Mouse (Mus musculus) stomach, postnatal 0 days (tissue): ENCODE measurements around the gene Opcml. TPM values are rescaled to one million over a fixed set of nuclear protein-coding genes. Genes with fewer than 3 reads are reported as not detected.

Experiments
- ATAC-seq: fragments of 200-750 bp; cut with Nextera tagmentation; 2 replicates; pipeline ENCODE4 v1.8.0; 2017; ENCODE audit not compliant: low FRiP score, low TSS enrichment
- DNase-seq: peaks from one replicate; pipeline ENCODE4 v3.0.0-alpha.2; 2016; ENCODE audit warnings: low spot score
- H3K27ac ChIP-seq: fragments of 300-500 bp; sonication (generic); replicated peaks from 2 replicates; pipeline ENCODE4 v1.5.1; 2014; ENCODE audit warnings: mild to moderate bottlenecking, control low read depth
- H3K27me3 ChIP-seq: fragments of 300-500 bp; sonication (generic); 2 replicates; pipeline ENCODE4 v1.6.1; 2014; ENCODE audit warnings: low read length; ENCODE audit not compliant: control insufficient read depth, insufficient read depth
- H3K36me3 ChIP-seq: fragments of 300-500 bp; sonication (generic); 2 replicates; pipeline ENCODE4 v1.6.1; 2014; ENCODE audit warnings: low read length, mixed read lengths; ENCODE audit not compliant: control insufficient read depth, insufficient read depth
- H3K4me1 ChIP-seq: fragments of 300-500 bp; sonication (generic); replicated peaks from 2 replicates; pipeline ENCODE4 v1.6.1; 2014; ENCODE audit warnings: antibody characterized with exemption; ENCODE audit not compliant: control insufficient read depth, insufficient read depth
- H3K4me2 ChIP-seq: fragments of 300-500 bp; sonication (generic); replicated peaks from 2 replicates; pipeline ENCODE4 v1.6.1; 2014; ENCODE audit warnings: low read depth, mild to moderate bottlenecking, control low read depth, moderate library complexity
- H3K4me3 ChIP-seq: fragments of 300-500 bp; sonication (generic); 2 replicates; pipeline ENCODE4 v1.5.1; 2014; ENCODE audit warnings: low read depth, low read length, control low read depth
- H3K9ac ChIP-seq: fragments of 300-500 bp; sonication (generic); 2 replicates; pipeline ENCODE4 v1.6.1; 2014; ENCODE audit warnings: mild to moderate bottlenecking, low read length, control low read depth, mixed read lengths
- H3K9me3 ChIP-seq: fragments of 300-500 bp; sonication (generic); 2 replicates; pipeline ENCODE4 v1.6.1; 2016; ENCODE audit warnings: low read length; ENCODE audit not compliant: control insufficient read depth
- CTCF ChIP-seq: IDR thresholded peaks from 2 replicates; pipeline ENCODE4 v1.5.1; 2016; ENCODE audit warnings: antibody characterized with exemption, low read depth, mild to moderate bottlenecking, moderate library complexity
- EP300 ChIP-seq: optimal IDR thresholded peaks from 2 replicates; pipeline ENCODE3; 2016; ENCODE audit warnings: antibody characterized with exemption
- WGBS: fragments of 180-500 bp; shearing (Covaris S2); extraction: QIAGEN DNeasy Blood & Tissue Kit; methylation state at CpG from one replicate; pipeline ENCODE4 v1.1.7; 2014; 5-methylcytosine and 5-hydroxymethylcytosine counted together
- polyA plus RNA-seq: library from polyadenylated mRNA; unstranded; fragments of >200 nt; fragmentation: Nextera tagmentation; extraction: Ambion mirVana; gene quantifications from 2 replicates; pipeline ENCODE4 v1.2.1, GENCODE M21; 2015

Opcml gene
- polyA plus RNA-seq, 1 experiment from 2014 or later = 1.1 TPM

DNA sequence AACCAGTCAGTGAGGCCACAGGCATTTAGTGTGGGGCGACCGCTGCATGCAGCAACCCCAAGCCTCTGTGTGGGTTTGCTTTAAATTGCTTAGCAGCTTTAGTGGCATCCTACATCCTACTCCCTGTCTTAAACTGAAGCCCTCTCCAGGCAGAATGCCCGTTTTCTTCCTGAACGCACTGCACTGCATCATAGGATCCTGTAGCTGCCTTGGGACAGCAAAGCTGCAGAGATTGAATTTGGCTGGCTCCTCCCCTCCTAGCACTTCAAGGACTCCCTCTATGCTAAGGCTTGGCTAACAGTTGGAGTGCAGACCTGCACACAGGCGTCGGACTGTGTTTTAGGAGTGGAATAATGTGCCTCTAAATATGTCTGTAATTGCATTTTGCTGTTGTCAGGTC is 474.2 kb downstream of the Opcml start:
- TF ChIP-seq CTCF = no peak
- TF ChIP-seq EP300 = no peak

DNA sequence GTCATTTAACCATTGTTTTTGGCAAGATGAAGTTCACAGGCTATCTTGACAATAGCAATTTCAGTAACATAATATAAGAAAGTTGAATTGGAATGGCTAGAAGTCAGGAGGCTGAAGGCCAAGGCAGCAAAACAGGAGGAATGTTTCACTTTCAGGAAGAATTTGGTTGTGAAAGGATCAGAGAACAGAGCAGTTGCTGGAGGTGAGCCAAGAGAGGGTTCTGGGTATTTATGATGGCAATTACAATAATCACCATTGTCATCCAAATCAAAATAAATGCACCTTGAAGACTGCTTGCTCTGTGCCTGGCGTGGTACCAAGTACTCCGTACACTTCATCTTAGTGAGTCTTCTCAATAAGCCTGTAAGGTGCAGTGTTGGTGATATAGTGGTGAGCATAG is 483.2 kb downstream of the Opcml start:
- Histone ChIP-seq H3K9ac (no peak overlapping the region), H3K36me3 (no peaks in the 10 kb centered on the region), H3K9me3 (no peaks in the 10 kb centered on the region), H3K27me3 (no peaks in the 10 kb centered on the region), H3K27ac (no peak overlapping the region), H3K4me1 (no peaks in the 10 kb centered on the region), H3K4me2 (no peak overlapping the region), H3K4me3 (no peak overlapping the region)
- DNase-seq = no peak
- 77% methylated on average over 2 of the region's 2 CpGs for WGBS
- TF ChIP-seq EP300 (no peak), CTCF (no peak)
- no peak for ATAC-seq

More for the DNA sequence above, 474.2 kb downstream of the Opcml start:
- H3K27me3 ChIP-seq = no peaks in the 10 kb centered on the region
- H3K9ac ChIP-seq = no peak overlapping the region
- H3K27ac ChIP-seq = no peak overlapping the region
- no peak overlapping the region for H3K4me3 ChIP-seq
- H3K9me3 ChIP-seq = no peaks in the 10 kb centered on the region
- 49% methylated on average over 6 of the region's 6 CpGs for WGBS
- ATAC-seq (no peak), DNase-seq (no peak)
- no peaks in the 10 kb centered on the region for H3K36me3 ChIP-seq
- no peak overlapping the region for H3K4me2 ChIP-seq
- H3K4me1 ChIP-seq = no peaks in the 10 kb centered on the region

DNA sequence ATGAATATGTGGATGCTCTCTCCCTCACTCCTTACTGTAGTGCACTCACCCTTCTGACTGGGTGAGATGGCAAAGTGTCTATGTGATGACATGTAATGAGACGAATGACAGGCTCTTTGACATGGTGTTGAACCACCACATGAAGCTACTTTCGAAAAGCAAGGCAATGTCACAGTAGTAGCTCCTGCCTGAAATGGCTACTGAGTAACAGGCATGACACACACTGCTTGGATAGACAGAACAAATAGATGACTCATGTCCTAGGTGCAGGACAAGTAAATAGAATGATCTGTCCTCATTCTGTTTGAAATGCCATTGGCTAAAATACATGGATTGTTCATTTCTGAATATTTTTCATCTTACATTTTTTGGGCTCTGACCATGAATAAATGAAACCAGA is 488.0 kb downstream of the Opcml start:
- Histone ChIP-seq H3K4me1 (no peaks in the 10 kb centered on the region), H3K27me3 (no peaks in the 10 kb centered on the region), H3K9me3 (no peaks in the 10 kb centered on the region), H3K4me3 (no peak overlapping the region), H3K9ac (no peak overlapping the region), H3K4me2 (no peak overlapping the region), H3K36me3 (no peaks in the 10 kb centered on the region), H3K27ac (no peak overlapping the region)
- DNase-seq = no peak
- 68% methylated on average over 2 of the region's 2 CpGs for WGBS
- ATAC-seq = no peak
- TF ChIP-seq CTCF (no peak), EP300 (no peak)

DNA sequence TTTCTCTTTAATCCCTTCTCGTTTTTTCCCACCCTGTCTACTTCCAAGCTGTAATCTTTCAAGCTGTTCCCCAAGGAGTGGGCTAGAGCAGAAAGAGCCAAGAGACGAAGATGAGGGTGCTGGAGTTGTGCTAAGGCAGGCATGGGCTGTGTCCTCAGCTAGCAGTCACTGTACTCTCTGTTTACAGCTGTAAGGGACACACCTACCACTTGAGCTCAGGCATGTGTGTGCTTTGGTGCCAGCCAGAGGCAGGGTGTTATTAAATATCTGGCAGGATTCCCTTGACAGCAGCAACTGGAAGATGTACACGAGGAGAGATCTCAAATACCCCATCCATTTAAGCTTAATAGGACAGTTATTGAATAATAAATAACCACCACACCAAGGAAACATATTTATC is 490.4 kb downstream of the Opcml start:
- TF ChIP-seq EP300 (no peak), CTCF (no peak)

DNA sequence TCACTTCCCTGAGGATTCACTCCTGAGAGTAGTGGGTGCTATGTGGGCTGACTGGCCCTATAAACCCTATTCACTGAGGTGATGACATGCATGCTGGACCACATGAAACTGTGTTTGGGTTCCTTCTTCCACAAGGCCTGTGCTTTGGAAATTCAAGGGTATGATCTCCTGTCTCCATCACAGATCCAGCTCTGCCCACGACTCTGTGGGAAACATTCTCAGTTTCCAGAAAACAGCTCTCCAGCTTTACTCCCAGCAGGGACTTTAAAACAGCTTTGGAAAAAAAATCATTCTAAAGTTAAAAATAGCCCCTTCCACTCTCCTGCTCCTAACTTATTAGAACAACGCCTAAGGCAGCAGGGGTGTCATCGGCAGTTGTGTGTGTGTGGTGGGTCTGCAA is 491.0 kb downstream of the Opcml start:
- no peak overlapping the region for H3K4me3 ChIP-seq
- no peaks in the 10 kb centered on the region for H3K27me3 ChIP-seq
- no peak overlapping the region for H3K27ac ChIP-seq
- H3K9me3 ChIP-seq = no peaks in the 10 kb centered on the region
- DNase-seq = no peak
- no peak overlapping the region for H3K4me2 ChIP-seq
- H3K36me3 ChIP-seq = no peaks in the 10 kb centered on the region
- no peak overlapping the region for H3K9ac ChIP-seq
- H3K4me1 ChIP-seq = no peaks in the 10 kb centered on the region
- WGBS = 49% methylated on average over 3 of the region's 3 CpGs
- no peak for ATAC-seq
- no peak for TF ChIP-seq CTCF
- no peak for TF ChIP-seq EP300

More for the DNA sequence above, 490.4 kb downstream of the Opcml start:
- Histone ChIP-seq H3K4me1 (no peaks in the 10 kb centered on the region), H3K27ac (no peak overlapping the region), H3K4me3 (no peak overlapping the region), H3K9ac (no peak overlapping the region), H3K4me2 (no peak overlapping the region), H3K9me3 (no peaks in the 10 kb centered on the region), H3K27me3 (no peaks in the 10 kb centered on the region), H3K36me3 (no peaks in the 10 kb centered on the region)
- no peak for DNase-seq
- WGBS = 23% methylated on average over 3 of the region's 3 CpGs
- ATAC-seq = no peak

DNA sequence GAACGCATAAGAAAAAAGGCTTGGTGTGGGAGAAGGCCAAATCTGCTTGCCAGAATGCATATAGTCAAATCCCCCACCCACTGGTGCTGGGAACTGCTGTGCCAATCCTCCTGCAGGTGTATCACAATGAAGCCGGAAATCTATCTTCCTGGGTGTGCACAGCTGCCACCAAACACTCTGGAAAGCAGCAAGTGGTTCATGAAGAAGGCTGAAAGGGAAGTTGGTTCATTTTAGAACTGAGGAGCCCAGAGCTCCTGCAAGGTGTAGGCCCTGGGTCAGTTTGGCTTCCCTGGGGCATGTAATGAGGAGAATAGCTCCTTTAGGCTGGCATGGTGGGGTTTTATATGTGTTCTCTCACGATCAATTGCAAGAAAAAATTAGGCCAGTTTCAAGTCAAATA is 494.4 kb downstream of the Opcml start:
- H3K27ac ChIP-seq = no peak overlapping the region
- H3K4me2 ChIP-seq = no peak overlapping the region
- ATAC-seq (no peak), DNase-seq (no peak)
- H3K27me3 ChIP-seq = no peaks in the 10 kb centered on the region
- TF ChIP-seq CTCF = no peak
- TF ChIP-seq EP300 = no peak
- no peaks in the 10 kb centered on the region for H3K36me3 ChIP-seq
- 82% methylated on average over 3 of the region's 3 CpGs for WGBS
- H3K9ac ChIP-seq = no peak overlapping the region
- H3K4me1 ChIP-seq = no peaks in the 10 kb centered on the region
- H3K4me3 ChIP-seq = no peak overlapping the region
- no peaks in the 10 kb centered on the region for H3K9me3 ChIP-seq
